Mouse (Mus musculus) heart, postnatal 0 days (tissue): ENCODE measurements around the gene Ttn. TPM values are rescaled to one million over a fixed set of nuclear protein-coding genes. Genes with fewer than 3 reads are reported as not detected.

Source experiments
- ATAC-seq: fragments of 200-750 bp; cut with Nextera tagmentation; 2 replicates; pipeline ENCODE4 v1.8.0; 2017; ENCODE audit warnings: low read depth, moderate number of reproducible peaks, moderate library complexity; ENCODE audit not compliant: insufficient read depth
- DNase-seq: peaks from one replicate; pipeline ENCODE4 v3.0.0-alpha.2; 2016; ENCODE audit warnings: low spot score
- H3K27ac ChIP-seq: fragments of 300-500 bp; sonication (generic); 2 replicates; pipeline ENCODE4 v1.5.1; 2014; ENCODE audit warnings: low read depth, mild to moderate bottlenecking
- H3K27me3 ChIP-seq: fragments of 300-500 bp; sonication (generic); 2 replicates; pipeline ENCODE4 v1.6.1; 2014; ENCODE audit warnings: low read length, mixed read lengths; ENCODE audit not compliant: control insufficient read depth, insufficient read depth
- H3K36me3 ChIP-seq: fragments of 300-500 bp; sonication (generic); replicated peaks from 2 replicates; pipeline ENCODE4 v1.6.1; 2014; ENCODE audit warnings: low read length, mixed read lengths; ENCODE audit not compliant: control insufficient read depth, insufficient read depth
- H3K4me1 ChIP-seq: fragments of 300-500 bp; sonication (generic); 2 replicates; pipeline ENCODE4 v1.6.1; 2014; ENCODE audit warnings: antibody characterized with exemption; ENCODE audit not compliant: control insufficient read depth, insufficient read depth
- H3K4me2 ChIP-seq: fragments of 300-500 bp; sonication (generic); 2 replicates; pipeline ENCODE4 v1.6.1; 2014; ENCODE audit warnings: low read depth, mild to moderate bottlenecking, low read length, moderate library complexity
- H3K4me3 ChIP-seq: fragments of 300-500 bp; sonication (generic); 2 replicates; pipeline ENCODE4 v1.5.1; 2014; ENCODE audit warnings: low read depth, low read length
- H3K9ac ChIP-seq: fragments of 300-500 bp; sonication (generic); replicated peaks from 2 replicates; pipeline ENCODE4 v1.6.1; 2014; ENCODE audit warnings: low read depth, low read length, mixed read lengths
- H3K9me3 ChIP-seq: fragments of 300-500 bp; sonication (generic); replicated peaks from 2 replicates; pipeline ENCODE4 v1.6.1; 2016; ENCODE audit warnings: low read length; ENCODE audit not compliant: control insufficient read depth
- CTCF ChIP-seq: IDR thresholded peaks from 2 replicates; pipeline ENCODE4 v1.5.1; 2016; ENCODE audit warnings: antibody characterized with exemption, control low read depth, low read depth
- EP300 ChIP-seq: IDR thresholded peaks from 2 replicates; pipeline ENCODE4 v1.6.1; 2016; ENCODE audit warnings: antibody characterized with exemption, low read depth
- WGBS: fragments of 180-500 bp; shearing (Covaris S2); extraction: QIAGEN DNeasy Blood & Tissue Kit; methylation state at CpG from one replicate; pipeline ENCODE4 v1.1.7; 2014; 5-methylcytosine and 5-hydroxymethylcytosine counted together
- polyA plus RNA-seq: library from polyadenylated mRNA; unstranded; fragments of >200 nt; fragmentation: Nextera tagmentation; extraction: Ambion mirVana; gene quantifications from 2 replicates; pipeline ENCODE4 v1.2.1, GENCODE M21; 2015
- total RNA-seq: library from RNA; depleted of rRNA; stranded (reverse); fragments of >200 nt; gene quantifications from 2 replicates; pipeline ENCODE4 v1.2.3, GENCODE M21; 2014; ENCODE audit warnings: low replicate concordance

Ttn gene
- total and polyA plus RNA-seq, 2 experiments from 2014 or later = 700 to 959 TPM

DNA sequence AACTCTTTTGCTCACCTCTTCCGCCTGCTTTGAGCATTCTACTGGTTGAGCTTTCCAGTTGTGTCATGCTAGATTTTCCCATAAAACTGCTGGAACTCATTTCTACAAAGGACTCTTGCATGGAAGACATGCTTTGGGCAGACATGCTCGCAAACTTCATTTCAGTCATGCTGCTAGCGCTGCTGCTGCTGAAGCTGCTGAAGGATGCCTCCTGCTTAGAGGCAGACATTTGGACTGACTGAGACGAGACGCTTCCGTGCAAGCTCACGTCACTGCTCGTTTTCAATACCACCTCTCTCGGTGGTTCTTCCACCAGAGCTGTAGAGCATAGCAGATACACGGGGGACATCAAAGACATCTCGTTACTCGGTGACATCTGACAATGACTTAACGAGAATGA lies 276.7 kb downstream of the Ttn start:
- 81% methylated on average over 13 of the region's 13 CpGs for WGBS
- H3K9me3 ChIP-seq = no peaks in the 10 kb centered on the region
- no peak overlapping the region for H3K4me3 ChIP-seq
- no peak overlapping the region for H3K4me2 ChIP-seq
- H3K27me3 ChIP-seq = no peaks in the 10 kb centered on the region
- DNase-seq (no peak), ATAC-seq (no peak)
- no peak overlapping the region for H3K27ac ChIP-seq
- no peak overlapping the region for H3K9ac ChIP-seq
- TF ChIP-seq CTCF (no peak), EP300 (no peak)
- H3K4me1 ChIP-seq = no peaks in the 10 kb centered on the region
- peaks cover 83% of the 10 kb centered on the region for H3K36me3 ChIP-seq

DNA sequence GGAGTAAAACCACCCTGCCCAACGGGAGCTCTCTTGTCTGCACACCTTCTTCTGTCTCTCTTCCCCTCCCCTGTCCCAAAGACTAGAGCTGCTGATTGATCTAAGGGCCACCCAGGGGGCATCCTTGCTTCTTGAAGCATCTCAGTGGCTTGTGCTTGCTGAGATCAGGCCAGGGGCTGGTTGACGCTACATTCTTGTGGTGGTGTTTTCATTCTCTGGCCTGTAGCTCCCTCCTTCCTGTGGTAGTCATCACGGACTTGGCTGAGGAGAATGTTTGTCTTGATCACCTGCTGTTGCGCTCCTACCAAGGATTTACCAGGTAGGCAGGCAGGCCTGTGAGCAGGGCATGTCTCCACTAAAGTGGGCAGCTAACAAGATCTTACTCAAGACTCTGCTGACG lies 279.6 kb downstream of the Ttn start:
- no peak overlapping the region for H3K4me2 ChIP-seq
- no peak overlapping the region for H3K27ac ChIP-seq
- DNase-seq (no peak), ATAC-seq (peak; percentile 13)
- H3K9ac ChIP-seq = no peak overlapping the region
- no peaks in the 10 kb centered on the region for H3K27me3 ChIP-seq
- no peak for TF ChIP-seq EP300
- TF ChIP-seq CTCF = no peak
- no peaks in the 10 kb centered on the region for H3K4me1 ChIP-seq
- H3K36me3 ChIP-seq = peaks cover 54% of the 10 kb centered on the region
- no peak overlapping the region for H3K4me3 ChIP-seq
- WGBS = 74% methylated on average over 5 of the region's 5 CpGs
- H3K9me3 ChIP-seq = no peaks in the 10 kb centered on the region

DNA sequence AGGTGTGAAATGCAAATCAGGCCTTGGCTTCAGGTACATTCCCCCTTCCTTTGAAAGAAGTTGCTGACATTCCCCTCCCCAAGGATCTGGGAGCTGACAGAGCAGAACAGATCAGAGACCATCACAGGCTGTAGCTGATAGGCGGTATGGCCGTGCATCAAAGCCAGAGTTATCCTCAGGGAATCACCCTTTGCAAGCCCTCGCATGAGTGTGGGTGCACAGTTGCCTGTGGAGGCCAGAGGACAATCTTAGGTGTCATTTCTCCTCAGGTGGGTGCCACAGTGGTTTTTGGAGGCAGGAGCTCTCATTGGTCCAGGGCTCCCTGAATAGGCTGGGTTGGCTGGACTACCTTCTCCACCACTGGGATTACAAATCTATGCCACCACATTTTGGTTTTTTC lies 280.2 kb downstream of the Ttn start:
- H3K9me3 ChIP-seq = no peaks in the 10 kb centered on the region
- no peak overlapping the region for H3K4me2 ChIP-seq
- TF ChIP-seq EP300 (no peak), CTCF (no peak)
- H3K27me3 ChIP-seq = no peaks in the 10 kb centered on the region
- DNase-seq (no peak), ATAC-seq (peak; percentile 60)
- H3K4me1 ChIP-seq = no peaks in the 10 kb centered on the region
- H3K9ac ChIP-seq = no peak overlapping the region
- H3K4me3 ChIP-seq = no peak overlapping the region
- 67% methylated on average over 3 of the region's 3 CpGs for WGBS
- peaks cover 48% of the 10 kb centered on the region for H3K36me3 ChIP-seq
- no peak overlapping the region for H3K27ac ChIP-seq

DNA sequence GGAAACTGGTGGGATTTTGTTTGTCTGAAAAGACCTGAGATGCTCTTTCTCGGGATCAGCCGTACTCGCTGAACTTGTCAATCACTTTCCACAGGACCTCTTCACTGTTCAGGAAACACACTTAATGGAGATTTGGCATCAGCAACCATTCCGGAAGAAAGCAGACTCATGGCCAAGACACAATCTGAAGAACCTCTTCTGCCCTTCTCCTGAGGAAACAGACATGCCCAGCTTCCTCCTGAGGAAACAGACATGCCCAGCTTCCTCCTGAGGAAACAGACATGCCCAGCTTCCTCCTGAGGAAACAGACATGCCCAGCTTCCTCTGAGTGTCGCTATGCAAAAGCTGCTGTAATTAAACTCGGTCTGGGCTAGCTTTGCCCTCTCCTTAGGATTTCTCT lies 287.1 kb downstream of the Ttn start:
- DNase-seq = no peak
- H3K9ac ChIP-seq = no peak overlapping the region
- no peaks in the 10 kb centered on the region for H3K4me1 ChIP-seq
- 51% methylated on average over 6 of the region's 6 CpGs for WGBS
- TF ChIP-seq EP300 (no peak), CTCF (no peak)
- ATAC-seq = no peak
- H3K27me3 ChIP-seq = no peaks in the 10 kb centered on the region
- no peaks in the 10 kb centered on the region for H3K9me3 ChIP-seq
- no peak overlapping the region for H3K4me3 ChIP-seq
- peaks cover 45% of the 10 kb centered on the region for H3K36me3 ChIP-seq
- H3K27ac ChIP-seq = no peak overlapping the region
- no peak overlapping the region for H3K4me2 ChIP-seq

DNA sequence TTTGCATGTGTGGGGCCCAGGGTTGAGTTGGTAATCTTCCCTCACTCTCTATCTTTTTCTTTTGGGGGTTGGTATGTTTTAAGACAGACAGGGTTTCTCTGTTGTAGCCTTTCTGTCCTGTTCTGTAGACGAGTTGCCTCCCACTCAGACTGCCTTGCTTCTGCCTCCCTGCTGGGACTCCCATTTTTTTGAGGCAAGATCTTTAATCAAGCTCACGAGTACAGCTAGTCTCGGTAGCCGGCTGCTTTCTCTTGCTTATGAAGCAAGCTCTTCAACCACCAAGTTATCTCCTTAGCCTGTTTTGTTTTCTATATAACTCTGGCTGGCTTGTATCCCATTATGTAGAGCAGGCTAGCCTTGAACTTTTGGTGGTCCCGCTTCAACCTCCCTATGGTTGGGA lies 288.6 kb downstream of the Ttn start:
- WGBS = 69% methylated on average over 5 of the region's 5 CpGs
- no peak for TF ChIP-seq EP300
- no peak for TF ChIP-seq CTCF
- ATAC-seq = no peak

DNA sequence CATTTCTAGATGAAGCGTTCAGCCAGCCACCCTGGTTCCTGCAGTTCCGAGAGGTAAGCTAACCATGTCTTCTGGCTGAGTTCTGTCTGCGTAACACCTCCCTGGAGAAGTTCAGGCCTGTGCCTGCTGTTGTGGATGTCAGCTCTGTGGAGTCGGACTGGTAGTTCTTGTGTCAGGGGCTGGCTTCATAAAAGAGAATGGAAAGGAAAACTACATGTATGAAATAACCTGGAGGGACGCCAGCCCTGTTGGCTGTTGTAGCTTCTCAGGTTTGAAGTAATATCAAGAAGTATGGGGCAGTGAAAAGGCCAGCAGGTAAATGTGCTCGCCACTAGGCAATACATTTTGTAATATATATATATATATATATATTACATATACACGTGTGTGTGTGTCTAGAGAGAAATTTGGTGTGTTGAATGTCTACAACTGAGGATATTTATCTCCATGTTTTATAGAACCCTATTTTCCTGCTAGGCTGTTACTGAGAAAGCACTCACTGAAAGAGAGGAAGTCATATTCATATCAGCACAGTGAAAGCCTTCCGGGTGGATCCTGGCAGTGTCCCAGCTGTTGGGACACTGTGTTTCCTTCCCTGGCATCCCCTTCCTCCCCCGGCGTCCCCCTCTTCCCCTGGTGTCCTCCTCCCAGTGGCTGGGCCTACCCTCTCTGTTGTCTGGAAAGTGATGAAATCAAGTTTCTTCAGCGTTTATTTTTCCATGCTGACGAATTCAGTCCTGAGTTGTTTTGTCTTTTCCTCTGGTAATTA lies 291.7 kb downstream of the Ttn start:
- H3K36me3 ChIP-seq = peaks cover 67% of the 10 kb centered on the region
- H3K27ac ChIP-seq = peak overlapping the region; percentile 57
- no peak overlapping the region for H3K4me2 ChIP-seq
- ATAC-seq (peak; percentile 66), DNase-seq (no peak)
- H3K27me3 ChIP-seq = no peaks in the 10 kb centered on the region
- TF ChIP-seq CTCF = no peak
- 0 out of 2 replicates have a peak, but pooled peaks have one; percentile 34 for TF ChIP-seq EP300
- peaks cover 4% of the 10 kb centered on the region for H3K4me1 ChIP-seq
- H3K9ac ChIP-seq = no peak overlapping the region
- WGBS = 62% methylated on average over 12 of the region's 12 CpGs
- no peak overlapping the region for H3K4me3 ChIP-seq
- no peaks in the 10 kb centered on the region for H3K9me3 ChIP-seq

More for the DNA sequence above, 288.6 kb downstream of the Ttn start:
- H3K27me3 ChIP-seq = no peaks in the 10 kb centered on the region
- H3K9ac ChIP-seq = no peak overlapping the region
- H3K4me2 ChIP-seq = no peak overlapping the region
- H3K9me3 ChIP-seq = no peaks in the 10 kb centered on the region
- no peaks in the 10 kb centered on the region for H3K4me1 ChIP-seq
- no peak overlapping the region for H3K27ac ChIP-seq
- DNase-seq = no peak
- peaks cover 47% of the 10 kb centered on the region for H3K36me3 ChIP-seq
- H3K4me3 ChIP-seq = no peak overlapping the region
